Mouse (Mus musculus) lung, adult 2 months (tissue): ENCODE measurements around the gene Slc39a2.

ENCODE experiments used
- CTCF ChIP-seq: fragments of 200-500 bp; IDR thresholded peaks from 2 replicates; pipeline ENCODE4 v1.5.1; 2011; ENCODE audit warnings: mild to moderate bottlenecking, low read length, control low read depth; ENCODE audit not compliant: insufficient read depth
- POLR2A ChIP-seq: fragments of 200-500 bp; IDR thresholded peaks from 2 replicates; pipeline ENCODE4 v1.6.1; 2011; ENCODE audit warnings: low read depth, mild to moderate bottlenecking, control low read depth, low read length, borderline replicate concordance; ENCODE audit errors: extremely low read depth

GRCm38 (mm10) chr14:51929968-51930367 lies 37.3 kb downstream of the Slc39a2 start:
- no peak for TF ChIP-seq CTCF
- no peak for TF ChIP-seq POLR2A
